Mouse (Mus musculus): ENCODE measurements around the gene Inpp4b.

DNA sequence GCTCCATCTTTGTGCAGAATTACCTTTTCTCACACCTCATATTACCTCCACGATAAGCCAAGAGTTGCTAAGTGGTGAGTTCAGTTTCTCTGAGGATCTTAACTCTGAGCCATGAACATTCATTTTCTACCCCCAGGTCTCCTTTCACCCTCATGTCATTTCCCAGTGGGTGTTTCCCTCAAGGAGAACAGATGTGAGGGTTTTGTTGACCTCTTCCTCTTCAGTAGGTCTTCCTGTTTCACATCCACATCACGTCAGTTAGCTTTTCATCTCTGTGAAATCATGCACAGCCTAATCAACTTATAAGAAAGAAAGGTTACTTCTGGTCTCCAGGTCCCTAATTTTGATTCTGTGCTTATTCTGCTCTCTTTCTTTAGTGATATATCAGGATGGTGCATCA, 124.4 kb downstream of the Inpp4b start:
- TF ChIP-seq CTCF (IDR thresholded peaks at IDR 0.05; ENCODE audit: control insufficient read depth, insufficient read depth, insufficient read length) = no peak
- no peak for TF ChIP-seq MYOD1 (IDR thresholded peaks at IDR 0.05; ENCODE audit: control insufficient read depth, insufficient read length, low read depth)
- TF ChIP-seq FOSL1 (IDR thresholded peaks at IDR 0.05; ENCODE audit: insufficient read depth, low read length, poor library complexity, severe bottlenecking) = no peak
- TF ChIP-seq MAX (IDR thresholded peaks at IDR 0.05) = no peak
- no peak for TF ChIP-seq USF1 (IDR thresholded peaks at IDR 0.05; ENCODE audit: low read depth)
- no peak for TF ChIP-seq MYOG (IDR thresholded peaks at IDR 0.05; ENCODE audit: control insufficient read depth, extremely low read depth, insufficient read length)

All from C2C12 (cell line).